Mouse (Mus musculus): Measurements from ENCODE around the gene Eef1akmt1. TPM values are rescaled to one million over a fixed set of nuclear protein-coding genes. Genes with fewer than 3 reads are reported as not detected.

Gene Eef1akmt1
- polyA plus RNA-seq, 1 experiment = 52.5 TPM

DNA sequence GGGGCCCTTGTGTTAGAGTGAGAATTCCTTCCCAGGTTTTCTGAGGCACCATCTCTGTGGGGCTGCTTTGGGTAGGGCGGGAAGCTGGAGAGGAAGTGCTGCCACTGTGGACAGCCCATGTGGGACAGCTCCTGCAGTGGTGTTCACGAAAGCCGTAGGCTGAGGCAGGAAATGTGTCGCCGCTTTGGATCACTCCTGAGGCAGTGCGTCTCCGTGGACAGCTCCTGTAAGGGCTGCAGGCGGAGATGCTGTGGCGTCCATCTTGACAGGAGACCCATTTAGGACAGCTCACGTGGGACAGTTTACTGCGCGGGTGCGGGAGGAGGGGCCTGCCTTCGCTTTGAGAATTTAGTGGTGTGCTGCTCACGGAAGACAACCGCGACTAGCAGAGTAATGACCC, 25.9 kb downstream of the Eef1akmt1 start:
- WGBS = 90% methylated on average over 17 of the region's 17 CpGs
- H3K4me1 ChIP-seq (ENCODE audit: control insufficient read depth, insufficient read depth, low read length) = peaks cover 8% of the 10 kb centered on the region
- TF ChIP-seq POLR2A (IDR thresholded peaks at IDR 0.05; ENCODE audit: borderline replicate concordance, insufficient read depth, low read length) = no peak
- TF ChIP-seq CTCF (IDR thresholded peaks at IDR 0.05; ENCODE audit: borderline replicate concordance, insufficient read depth, low read depth, low read length) = no peak
- DNase-seq = no peak
- no peaks in the 10 kb centered on the region for H3K27me3 ChIP-seq (ENCODE audit: control insufficient read depth, insufficient read depth, low read length)
- H3K27ac ChIP-seq (ENCODE audit: insufficient read depth, low read length) = no peak overlapping the region
- H3K4me3 ChIP-seq (replicated peaks; ENCODE audit: insufficient read depth, low read depth, low read length) = no peak overlapping the region

DNA sequence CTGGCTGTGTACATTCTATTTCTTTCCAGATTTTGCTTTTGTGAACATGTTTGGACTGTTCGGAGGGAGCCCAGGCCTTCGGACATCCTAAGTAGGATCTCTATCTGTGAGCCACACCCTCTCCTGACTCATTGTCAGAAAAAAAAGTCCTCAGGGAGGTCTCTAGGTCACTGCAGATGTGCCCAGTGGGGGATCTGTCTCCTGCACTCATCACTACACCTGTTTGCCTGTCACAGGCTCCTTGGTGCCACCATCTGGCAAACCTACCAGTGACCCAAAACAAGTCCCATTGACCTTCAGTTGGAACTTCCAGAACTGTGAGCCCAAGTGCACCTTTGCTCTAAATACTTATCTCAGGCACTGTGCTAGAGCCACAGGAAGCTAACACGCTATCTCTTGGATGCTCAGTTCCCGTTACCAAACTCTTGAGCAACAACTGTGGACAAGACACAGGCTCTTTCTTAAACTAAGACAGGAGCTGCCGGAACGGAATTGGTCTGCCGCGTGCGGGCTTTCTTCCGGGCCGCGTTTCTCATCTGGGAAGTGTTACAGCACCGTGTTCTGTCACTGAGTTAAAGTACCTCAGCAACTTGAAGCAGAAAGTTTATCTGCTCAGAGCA, 27.9 kb downstream of the Eef1akmt1 start:
- 94% methylated on average over 13 of the region's 13 CpGs for WGBS
- H3K27ac ChIP-seq (ENCODE audit: insufficient read depth, low read length) = no peak overlapping the region
- no peak for DNase-seq
- TF ChIP-seq POLR2A (IDR thresholded peaks at IDR 0.05; ENCODE audit: borderline replicate concordance, insufficient read depth, low read length) (no peak), CTCF (IDR thresholded peaks at IDR 0.05; ENCODE audit: borderline replicate concordance, insufficient read depth, low read depth, low read length) (no peak)
- H3K27me3 ChIP-seq (ENCODE audit: control insufficient read depth, insufficient read depth, low read length) = no peaks in the 10 kb centered on the region
- no peak overlapping the region for H3K4me3 ChIP-seq (replicated peaks; ENCODE audit: insufficient read depth, low read depth, low read length)
- H3K4me1 ChIP-seq (ENCODE audit: control insufficient read depth, insufficient read depth, low read length) = peaks cover 9% of the 10 kb centered on the region

DNA sequence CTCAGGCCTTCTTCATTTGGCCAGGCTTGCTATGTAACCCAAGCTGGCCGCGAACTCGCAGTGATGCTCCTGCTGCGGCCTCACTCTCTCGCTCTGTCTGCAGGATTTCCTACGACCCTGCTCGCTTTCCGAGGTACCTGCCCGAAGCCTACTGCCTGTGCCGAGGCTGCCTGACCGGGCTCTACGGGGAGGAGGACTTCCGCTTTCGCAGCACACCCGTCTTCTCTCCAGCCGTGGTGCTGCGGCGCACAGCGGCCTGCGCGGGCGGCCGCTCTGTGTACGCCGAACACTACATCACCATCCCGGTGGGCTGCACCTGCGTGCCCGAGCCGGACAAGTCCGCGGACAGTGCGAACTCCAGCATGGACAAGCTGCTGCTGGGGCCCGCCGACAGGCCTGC, 29.2 kb downstream of the Eef1akmt1 start:
- Histone ChIP-seq H3K27ac (ENCODE audit: insufficient read depth, low read length) (no peak overlapping the region), H3K27me3 (ENCODE audit: control insufficient read depth, insufficient read depth, low read length) (no peaks in the 10 kb centered on the region), H3K4me3 (replicated peaks; ENCODE audit: insufficient read depth, low read depth, low read length) (no peak overlapping the region), H3K4me1 (ENCODE audit: control insufficient read depth, insufficient read depth, low read length) (peaks cover 15% of the 10 kb centered on the region)
- no peak for TF ChIP-seq POLR2A (IDR thresholded peaks at IDR 0.05; ENCODE audit: borderline replicate concordance, insufficient read depth, low read length)
- no peak for DNase-seq
- WGBS = 75% methylated on average over 34 of the region's 34 CpGs

DNA sequence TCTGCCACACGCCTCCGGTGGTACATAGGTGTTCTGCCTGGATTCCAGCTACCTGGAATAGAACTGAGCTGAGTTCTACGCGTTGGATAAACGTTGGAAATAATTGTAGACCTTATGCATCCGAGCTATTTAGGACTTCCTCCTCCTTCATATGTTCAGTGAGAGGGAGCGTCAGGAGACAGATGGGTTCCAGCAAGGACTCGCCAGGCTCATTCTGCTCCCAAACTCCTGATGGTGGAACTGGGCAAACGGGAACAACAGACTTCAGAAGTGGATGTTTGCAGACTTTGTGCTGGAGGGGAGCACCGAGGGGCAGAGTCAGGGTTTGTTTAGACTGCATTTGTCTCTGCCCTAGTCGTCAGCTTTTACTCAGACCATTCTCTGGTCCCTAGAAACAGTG, 30.7 kb downstream of the Eef1akmt1 start:
- 34% methylated on average over 11 of the region's 11 CpGs for WGBS
- no peaks in the 10 kb centered on the region for H3K27me3 ChIP-seq (ENCODE audit: control insufficient read depth, insufficient read depth, low read length)
- peaks cover 23% of the 10 kb centered on the region for H3K4me1 ChIP-seq (ENCODE audit: control insufficient read depth, insufficient read depth, low read length)
- H3K4me3 ChIP-seq (replicated peaks; ENCODE audit: insufficient read depth, low read depth, low read length) = no peak overlapping the region
- peak; percentile 48 to 59 for DNase-seq
- no peak for TF ChIP-seq CTCF (IDR thresholded peaks at IDR 0.05; ENCODE audit: borderline replicate concordance, insufficient read depth, low read depth, low read length)
- peak overlapping the region; percentile 59 for H3K27ac ChIP-seq (ENCODE audit: insufficient read depth, low read length)

DNA sequence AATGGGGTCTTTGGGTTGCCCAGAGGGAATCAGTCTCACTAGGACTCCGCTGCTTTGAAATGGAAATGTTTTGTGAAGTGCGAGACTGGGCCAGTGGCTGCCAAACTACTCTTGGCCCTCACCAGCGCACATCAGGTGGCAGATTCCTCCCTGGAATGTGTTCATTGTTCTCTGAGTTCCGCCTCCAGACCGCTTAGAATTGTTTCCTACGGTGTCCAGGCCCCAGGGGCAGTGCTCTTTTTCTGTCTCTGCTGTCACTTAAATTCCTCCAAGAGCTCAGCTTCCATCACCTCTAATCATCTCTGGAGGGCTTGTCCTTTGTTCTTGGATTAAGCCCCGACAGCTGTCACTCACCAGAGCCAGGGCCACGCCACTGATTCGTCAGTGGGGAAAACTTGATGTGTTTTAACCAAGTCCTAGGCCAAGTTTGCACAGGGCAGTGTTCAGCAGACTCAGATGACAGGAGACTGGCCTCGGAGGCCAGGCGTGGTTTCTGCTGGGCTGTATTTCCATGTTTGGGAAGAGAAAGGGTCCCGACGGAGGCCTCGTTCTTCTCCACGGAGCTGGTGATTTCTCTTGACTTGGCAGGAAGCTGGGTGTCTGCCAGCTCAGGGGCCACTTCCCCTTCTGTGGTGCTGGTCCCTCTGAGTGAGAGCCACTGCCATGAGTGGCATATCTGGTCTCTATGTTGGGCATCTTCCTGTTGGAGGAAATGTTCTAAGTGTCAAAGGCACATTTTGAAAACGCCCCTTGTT, 34.0 kb downstream of the Eef1akmt1 start:
- Histone ChIP-seq H3K27me3 (ENCODE audit: control insufficient read depth, insufficient read depth, low read length) (no peaks in the 10 kb centered on the region), H3K4me3 (replicated peaks; ENCODE audit: insufficient read depth, low read depth, low read length) (no peak overlapping the region), H3K27ac (ENCODE audit: insufficient read depth, low read length) (no peak overlapping the region), H3K4me1 (ENCODE audit: control insufficient read depth, insufficient read depth, low read length) (peaks cover 36% of the 10 kb centered on the region)
- WGBS = 33% methylated on average over 16 of the region's 16 CpGs
- peak in 1 of 2 experiments; percentile 42 for DNase-seq
- no peak for TF ChIP-seq CTCF (IDR thresholded peaks at IDR 0.05; ENCODE audit: borderline replicate concordance, insufficient read depth, low read depth, low read length)

DNA sequence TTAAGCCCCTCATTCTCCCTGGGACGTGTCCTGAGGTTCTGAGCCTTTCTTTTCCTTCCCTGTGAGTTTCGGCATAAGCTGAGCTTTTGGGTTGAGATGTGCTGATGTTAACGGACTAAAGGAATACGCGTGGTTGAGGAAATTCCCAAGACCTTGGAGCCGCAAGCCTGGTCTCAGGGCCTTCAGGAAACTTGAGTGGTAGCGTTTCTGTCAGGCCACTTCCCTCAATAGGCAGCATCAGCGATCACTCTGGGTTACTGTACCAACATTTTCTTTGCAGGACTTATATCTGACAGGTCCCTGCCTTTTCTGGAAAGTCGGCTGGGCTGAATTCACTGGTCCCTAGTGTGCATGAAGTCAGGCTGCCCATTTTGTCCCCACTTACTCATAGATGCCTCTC, 34.6 kb downstream of the Eef1akmt1 start:
- no peak for DNase-seq
- H3K27ac ChIP-seq (ENCODE audit: insufficient read depth, low read length) = no peak overlapping the region
- 79% methylated on average over 9 of the region's 9 CpGs for WGBS
- H3K27me3 ChIP-seq (ENCODE audit: control insufficient read depth, insufficient read depth, low read length) = no peaks in the 10 kb centered on the region
- H3K4me1 ChIP-seq (ENCODE audit: control insufficient read depth, insufficient read depth, low read length) = peaks cover 36% of the 10 kb centered on the region
- TF ChIP-seq POLR2A (IDR thresholded peaks at IDR 0.05; ENCODE audit: borderline replicate concordance, insufficient read depth, low read length) (no peak), CTCF (IDR thresholded peaks at IDR 0.05; ENCODE audit: borderline replicate concordance, insufficient read depth, low read depth, low read length) (no peak)
- H3K4me3 ChIP-seq (replicated peaks; ENCODE audit: insufficient read depth, low read depth, low read length) = no peak overlapping the region

DNA sequence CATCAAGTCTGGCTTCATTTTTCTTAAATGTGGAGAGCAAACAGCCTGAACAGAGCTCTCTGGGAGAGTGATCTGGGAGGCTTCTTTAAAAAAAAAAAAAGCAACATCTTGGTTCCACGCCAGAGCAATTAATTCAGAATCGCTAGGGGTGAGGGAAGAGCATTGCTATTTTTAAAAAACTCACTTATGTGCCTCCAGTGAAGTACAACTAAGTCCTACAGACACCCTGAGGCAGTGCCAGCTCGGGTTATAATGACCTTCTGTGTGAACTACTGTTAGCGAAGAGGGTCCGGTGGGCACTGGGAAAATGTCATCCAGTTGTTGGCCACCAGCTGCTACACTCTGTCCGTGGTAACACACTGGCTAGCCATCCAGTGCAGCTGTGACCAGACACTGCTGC, 35.8 kb downstream of the Eef1akmt1 start:
- Histone ChIP-seq H3K4me1 (ENCODE audit: control insufficient read depth, insufficient read depth, low read length) (peaks cover 29% of the 10 kb centered on the region), H3K27ac (ENCODE audit: insufficient read depth, low read length) (no peak overlapping the region; the same call in 1 of the 2 replicates), H3K4me3 (replicated peaks; ENCODE audit: insufficient read depth, low read depth, low read length) (no peak overlapping the region), H3K27me3 (ENCODE audit: control insufficient read depth, insufficient read depth, low read length) (no peaks in the 10 kb centered on the region)
- WGBS = 27% methylated on average over 6 of the region's 6 CpGs
- peak in 1 of 2 experiments; percentile 51 for DNase-seq
- TF ChIP-seq POLR2A (IDR thresholded peaks at IDR 0.05; ENCODE audit: borderline replicate concordance, insufficient read depth, low read length) (no peak), CTCF (IDR thresholded peaks at IDR 0.05; ENCODE audit: borderline replicate concordance, insufficient read depth, low read depth, low read length) (no peak)

DNA sequence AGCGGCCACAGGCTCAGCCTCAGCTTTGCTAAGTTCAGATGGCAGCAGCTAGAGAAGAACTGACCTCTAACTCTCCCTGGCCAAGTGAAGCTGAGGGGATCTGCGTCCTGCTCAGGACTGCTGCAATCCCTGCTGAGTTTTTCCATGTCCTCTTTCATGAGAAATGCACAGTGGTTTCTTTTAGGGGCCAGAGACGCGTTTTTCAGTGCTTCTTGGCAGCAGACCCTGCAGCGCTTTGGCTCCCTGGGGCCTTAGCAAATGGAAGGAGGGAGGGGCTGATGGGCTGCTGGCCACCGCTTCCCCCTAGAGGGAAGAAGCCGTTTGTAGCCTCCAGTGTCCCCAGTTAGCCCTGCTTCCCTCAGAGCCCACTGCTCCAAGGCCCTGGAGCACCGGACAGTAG, 36.5 kb downstream of the Eef1akmt1 start:
- WGBS = 15% methylated on average over 8 of the region's 8 CpGs
- DNase-seq = peak; percentile 61 to 65
- TF ChIP-seq CTCF (IDR thresholded peaks at IDR 0.05; ENCODE audit: borderline replicate concordance, insufficient read depth, low read depth, low read length) = no peak
- TF ChIP-seq POLR2A (IDR thresholded peaks at IDR 0.05; ENCODE audit: borderline replicate concordance, insufficient read depth, low read length) = no peak

More for the DNA sequence above, 36.5 kb downstream of the Eef1akmt1 start:
- Histone ChIP-seq H3K4me3 (replicated peaks; ENCODE audit: insufficient read depth, low read depth, low read length) (no peak overlapping the region), H3K27ac (ENCODE audit: insufficient read depth, low read length) (no peak overlapping the region; the same call in 1 of the 2 replicates), H3K27me3 (ENCODE audit: control insufficient read depth, insufficient read depth, low read length) (no peaks in the 10 kb centered on the region), H3K4me1 (ENCODE audit: control insufficient read depth, insufficient read depth, low read length) (peaks cover 26% of the 10 kb centered on the region)

Measured in cerebellum, adult 2 months (tissue).